Comparison of ENCODE assay signal across 9 mouse cellular contexts in the genomic region with DNA sequence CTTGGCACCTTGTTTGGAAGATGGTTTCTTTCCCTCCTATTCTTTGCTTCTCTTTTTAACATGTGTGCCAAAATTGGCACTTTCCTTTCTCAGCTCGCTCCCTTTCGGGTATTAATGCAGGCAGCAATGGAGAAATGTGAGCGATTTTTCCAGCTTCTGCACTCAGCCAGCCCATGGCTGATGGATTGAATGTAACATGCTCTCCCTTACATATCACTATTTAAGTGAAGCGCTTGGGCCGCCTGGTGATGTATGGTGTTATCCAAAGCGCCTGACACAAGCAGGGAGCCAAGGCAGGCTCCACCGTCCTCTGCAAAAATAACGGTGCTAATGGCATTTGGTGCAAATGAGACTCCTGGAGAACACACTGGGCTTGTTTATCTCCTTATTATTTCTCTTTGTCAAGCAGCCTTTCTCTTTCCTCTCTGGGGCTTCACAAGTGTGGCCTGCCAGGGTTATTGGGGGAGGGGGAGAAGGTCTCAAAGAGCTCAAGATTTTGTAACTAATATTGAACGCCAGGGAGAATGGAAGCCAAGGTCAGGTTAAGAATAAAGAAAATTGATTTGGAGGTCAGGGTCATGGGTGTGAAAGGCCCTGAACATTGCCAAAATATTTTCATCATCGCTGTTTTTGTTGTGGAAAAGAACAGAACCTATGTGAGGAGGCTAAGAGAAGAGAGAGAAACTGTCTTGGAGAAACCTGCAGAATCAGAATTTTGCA.
A peak's percentile ranks its signal among the peaks of the same experiment; 100 is the strongest.
DNase-seq lines count a peak whose midpoint lies in the region; ATAC-seq lines count a peak whose summit lies in the region.
"Had no signal": no experiment of that assay in that cellular context is flagged by ENCODE, and none has a peak within 500 bp of the region (broad histone marks: within the 10 kb centered on the region; RNA-seq: fewer than 3 reads in every experiment).

No protein-coding gene starts in this region.

- no peaks in the 10 kb centered on the region for H3K9me3 ChIP-seq in hindbrain, embryonic 14.5 days (ENCODE audit: control insufficient read depth, low read length)
- peaks cover 4% of the 10 kb centered on the region; the same call in 1 of the 2 replicates for H3K9me3 ChIP-seq in neural tube, embryonic 13.5 days

- no peak for ATAC-seq in hindbrain, embryonic 14.5 days (ENCODE audit: low FRiP score)
- ATAC-seq in neural tube, embryonic 13.5 days (ENCODE audit: low read depth), result peak; percentile 26; the same call in 1 of the 2 replicates
- ATAC-seq in megakaryocyte, adult 5-6 weeks (ENCODE audit: poor library complexity, severe bottlenecking), result no peak

- H3K27ac ChIP-seq in hindbrain, embryonic 14.5 days, result peak overlapping the region; percentile 70
- H3K27ac ChIP-seq in neural tube, embryonic 13.5 days (replicated peaks), result peak overlapping the region; percentile 79

- H3K9ac ChIP-seq in hindbrain, embryonic 14.5 days, result peak overlapping the region; percentile 2; the same call in 1 of the 2 replicates
- 0 out of 2 replicates have a peak overlapping the region, but pooled peaks have one; percentile 41 for H3K9ac ChIP-seq in neural tube, embryonic 13.5 days

- peak; percentile 26 for DNase-seq in adrenal gland, postnatal 14 days
- peak; percentile 46 for DNase-seq in embryo, embryonic 10.5 days (ENCODE audit: low spot score)
- DNase-seq in hindbrain, embryonic 14.5 days (ENCODE audit: low spot score), result peak; percentile 34
- DNase-seq in cerebellum, postnatal 10 days, result no peak
- DNase-seq in MN1 (ENCODE audit: low spot score), result no peak
- DNase-seq: kidney, postnatal 14 days; thymus, postnatal 36 days had no signal

- H3K27me3 ChIP-seq in hindbrain, embryonic 14.5 days (ENCODE audit: control insufficient read depth, insufficient read depth, low read length), result no peaks in the 10 kb centered on the region
- H3K27me3 ChIP-seq in neural tube, embryonic 13.5 days, result no peaks in the 10 kb centered on the region

- 22% methylated on average over 10 of the region's 10 CpGs for WGBS in hindbrain, embryonic 14.5 days
- WGBS in neural tube, embryonic 13.5 days, result 45% methylated on average over 10 of the region's 10 CpGs

- H3K4me3 ChIP-seq in hindbrain, embryonic 14.5 days (replicated peaks; ENCODE audit: low read length), result no peak overlapping the region
- no peak overlapping the region for H3K4me3 ChIP-seq in neural tube, embryonic 13.5 days

- H3K4me1 ChIP-seq in hindbrain, embryonic 14.5 days (replicated peaks; ENCODE audit: control insufficient read depth, insufficient read depth, low read length), result peaks cover 22% of the 10 kb centered on the region
- H3K4me1 ChIP-seq in neural tube, embryonic 13.5 days (replicated peaks), result peaks cover 40% of the 10 kb centered on the region

- no peak overlapping the region; the same call in 1 of the 2 replicates for H3K4me2 ChIP-seq in hindbrain, embryonic 14.5 days (replicated peaks)
- peak overlapping the region; percentile 18 for H3K4me2 ChIP-seq in neural tube, embryonic 13.5 days

- no peaks in the 10 kb centered on the region for H3K36me3 ChIP-seq in hindbrain, embryonic 14.5 days (replicated peaks; ENCODE audit: control insufficient read depth, insufficient read depth)
- H3K36me3 ChIP-seq in neural tube, embryonic 13.5 days, result no peaks in the 10 kb centered on the region

Comparison
In these comparisons a context has a peak if more than half of its experiments do, and no peak if none do; other contexts are left out.
1. DNase-seq: peak in adrenal gland, postnatal 14 days (single experiment), embryo, embryonic 10.5 days (single experiment) and hindbrain, embryonic 14.5 days (single experiment); none in cerebellum, postnatal 10 days (0 of 2) and MN1 (single experiment).